Mouse (Mus musculus) left cerebral cortex, adult 18-20 months (tissue): ENCODE measurements around the gene Cldn14. TPM values are rescaled to one million over a fixed set of nuclear protein-coding genes. Genes with fewer than 3 reads are reported as not detected.
"Not testable (repeated sequence)": the region's sequence is repeated elsewhere in the genome, so short reads cannot be mapped to it uniquely, and the experiment has no call there.

ENCODE experiments used
- DNase-seq, 2 experiments: peaks; one replicate each; pipeline ENCODE4 v3.0.0; 2021 to 2022; ENCODE audit warnings: low spot score in 2 of 2, mixed read lengths in 1 of 2
- total RNA-seq, 2 experiments: library from RNA; stranded (reverse); gene quantifications; 2 replicates each; pipeline ENCODE4 v1.2.3; 2021

Cldn14 gene
- total RNA-seq, 2 experiments from 2014 or later, result not detected

GRCm38 (mm10) chr16:94009356-94009755, 719 bp upstream of the Cldn14 start:
- DNase-seq, result no peak

- DNase-seq, result no peak
Observed at GRCm38 (mm10) chr16:94006706-94007665, 1.7 kb downstream of the Cldn14 start.

GRCm38 (mm10) chr16:94003478-94003877, 5.2 kb downstream of the Cldn14 start:
- no peak for DNase-seq

GRCm38 (mm10) chr16:94001366-94001765, 7.3 kb downstream of the Cldn14 start:
- DNase-seq, result no peak

- DNase-seq, result no peak
Observed at GRCm38 (mm10) chr16:93998895-93999294, 9.7 kb downstream of the Cldn14 start.

- DNase-seq, result peak; percentile 65 to 66
Observed at GRCm38 (mm10) chr16:93983576-93983975, 25.1 kb downstream of the Cldn14 start.

GRCm38 (mm10) chr16:93982341-93982740, 26.3 kb downstream of the Cldn14 start:
- DNase-seq, result no peak

GRCm38 (mm10) chr16:93981190-93981841, 27.3 kb downstream of the Cldn14 start:
- DNase-seq, result peak; percentile 4 to 10

GRCm38 (mm10) chr16:93980338-93980737, 28.3 kb downstream of the Cldn14 start:
- not testable (repeated sequence) for DNase-seq

GRCm38 (mm10) chr16:93979316-93979715, 29.3 kb downstream of the Cldn14 start:
- no peak for DNase-seq

- DNase-seq, result no peak
Observed at GRCm38 (mm10) chr16:93977587-93977986, 31.1 kb downstream of the Cldn14 start.

- DNase-seq, result no peak
Observed at GRCm38 (mm10) chr16:93976907-93977306, 31.7 kb downstream of the Cldn14 start.

- no peak for DNase-seq
Observed at GRCm38 (mm10) chr16:93975430-93975829, 33.2 kb downstream of the Cldn14 start.

GRCm38 (mm10) chr16:93974278-93974677, 34.4 kb downstream of the Cldn14 start:
- DNase-seq, result no peak

GRCm38 (mm10) chr16:93973554-93973953, 35.1 kb downstream of the Cldn14 start:
- no peak for DNase-seq

GRCm38 (mm10) chr16:93973123-93973522, 35.5 kb downstream of the Cldn14 start:
- no peak for DNase-seq

GRCm38 (mm10) chr16:93971046-93971445, 37.6 kb downstream of the Cldn14 start:
- no peak for DNase-seq

- DNase-seq, result no peak
Observed at GRCm38 (mm10) chr16:93967893-93968292, 40.7 kb downstream of the Cldn14 start.

- no peak for DNase-seq
Observed at GRCm38 (mm10) chr16:93962283-93962682, 46.4 kb downstream of the Cldn14 start.

- DNase-seq, result no peak
Observed at GRCm38 (mm10) chr16:93961099-93961646, 47.5 kb downstream of the Cldn14 start.

- no peak for DNase-seq
Observed at GRCm38 (mm10) chr16:93960495-93960894, 48.1 kb downstream of the Cldn14 start.

- DNase-seq, result no peak
Observed at GRCm38 (mm10) chr16:93957402-93957801, 51.2 kb downstream of the Cldn14 start.
